Mouse (Mus musculus) liver, embryonic 16.5 days (tissue): ENCODE measurements around the gene Pik3c2b. TPM values are rescaled to one million over a fixed set of nuclear protein-coding genes. Genes with fewer than 3 reads are reported as not detected.
A peak's percentile ranks its signal among the peaks of the same experiment; 100 is the strongest.
"Not testable (repeated sequence)": the region's sequence is repeated elsewhere in the genome, so short reads cannot be mapped to it uniquely, and the experiment has no call there.

Experiments
- ATAC-seq: fragments of 200-750 bp; cut with Nextera tagmentation; 2 replicates; pipeline ENCODE4 v1.8.0; 2017; ENCODE audit warnings: low read depth, mild to moderate bottlenecking, moderate number of reproducible peaks, moderate library complexity
- H3K27ac ChIP-seq: fragments of 300-500 bp; sonication (generic); 2 replicates; pipeline ENCODE4 v1.5.1; 2014; ENCODE audit warnings: mild to moderate bottlenecking, low read length
- H3K27me3 ChIP-seq: fragments of 300-500 bp; sonication (generic); 2 replicates; pipeline ENCODE4 v1.6.1; 2014; ENCODE audit warnings: low read depth, low read length, mixed read lengths; ENCODE audit not compliant: control insufficient read depth, insufficient read depth
- H3K36me3 ChIP-seq: fragments of 300-500 bp; sonication (generic); 2 replicates; pipeline ENCODE4 v1.6.1; 2014; ENCODE audit warnings: mild to moderate bottlenecking; ENCODE audit not compliant: control insufficient read depth, insufficient read depth
- H3K4me1 ChIP-seq: fragments of 300-500 bp; sonication (generic); 2 replicates; pipeline ENCODE4 v1.6.1; 2014; ENCODE audit warnings: low read depth, low read length, mixed read lengths; ENCODE audit not compliant: control insufficient read depth
- H3K4me2 ChIP-seq: fragments of 300-500 bp; sonication (generic); 2 replicates; pipeline ENCODE4 v1.6.1; 2014; ENCODE audit warnings: low read depth, low read length, mixed read lengths
- H3K4me3 ChIP-seq: fragments of 300-500 bp; sonication (generic); 2 replicates; pipeline ENCODE4 v1.5.1; 2014; ENCODE audit warnings: low read depth, mild to moderate bottlenecking, low read length
- H3K9ac ChIP-seq: fragments of 300-500 bp; sonication (generic); 2 replicates; pipeline ENCODE4 v1.6.1; 2014; ENCODE audit warnings: low read depth, low read length
- H3K9me3 ChIP-seq: fragments of 300-500 bp; sonication (generic); replicated peaks from 2 replicates; pipeline ENCODE4 v1.6.1; 2016; ENCODE audit warnings: low read length; ENCODE audit not compliant: control insufficient read depth
- WGBS: fragments of 180-500 bp; shearing (Covaris S2); extraction: QIAGEN DNeasy Blood & Tissue Kit; methylation state at CpG from one replicate; pipeline ENCODE4 v1.1.7; 2014; ENCODE audit not compliant: insufficient replicate concordance; 5-methylcytosine and 5-hydroxymethylcytosine counted together
- polyA plus RNA-seq: library from polyadenylated mRNA; unstranded; fragments of >200 nt; fragmentation: Nextera tagmentation; extraction: Ambion mirVana; gene quantifications from 2 replicates; pipeline ENCODE4 v1.2.1, GENCODE M21; 2015

Gene Pik3c2b
- polyA plus RNA-seq, 1 experiment from 2014 or later, result 1.2 TPM

GRCm38 (mm10) chr1:133027980-133028379 is 17.5 kb upstream of the Pik3c2b start:
- peak; percentile 62 for ATAC-seq
- Histone ChIP-seq H3K4me1 (peaks cover 26% of the 10 kb centered on the region), H3K9me3 (no peaks in the 10 kb centered on the region), H3K4me2 (no peak overlapping the region; the same call in none of the 2 replicates), H3K4me3 (no peak overlapping the region), H3K9ac (0 out of 2 replicates have a peak overlapping the region, but pooled peaks have one; percentile 12), H3K27me3 (no peaks in the 10 kb centered on the region), H3K36me3 (no peaks in the 10 kb centered on the region), H3K27ac (peak overlapping the region; percentile 55; the same call in 1 of the 2 replicates)
- 38% methylated on average over 7 of the region's 7 CpGs for WGBS

GRCm38 (mm10) chr1:133029744-133030143 is 15.7 kb upstream of the Pik3c2b start:
- peaks cover 23% of the 10 kb centered on the region for H3K4me1 ChIP-seq
- no peak overlapping the region for H3K4me3 ChIP-seq
- H3K9ac ChIP-seq, result no peak overlapping the region
- H3K4me2 ChIP-seq, result no peak overlapping the region
- H3K27me3 ChIP-seq, result no peaks in the 10 kb centered on the region
- H3K27ac ChIP-seq, result no peak overlapping the region
- H3K36me3 ChIP-seq, result no peaks in the 10 kb centered on the region
- WGBS, result 29% methylated on average over 3 of the region's 3 CpGs
- ATAC-seq, result no peak
- no peaks in the 10 kb centered on the region for H3K9me3 ChIP-seq

GRCm38 (mm10) chr1:133030461-133030860 is 15.0 kb upstream of the Pik3c2b start, which contains the start of gene Mdm4:
TSS of gene Mdm4 (minus strand) at chr1:133030561.
- no peaks in the 10 kb centered on the region for H3K27me3 ChIP-seq
- H3K4me2 ChIP-seq, result no peak within 1 kb of the TSS
- no peak within 1 kb of the TSS for H3K27ac ChIP-seq
- H3K9ac ChIP-seq, result no peak within 1 kb of the TSS
- no peaks in the 10 kb centered on the region for H3K36me3 ChIP-seq
- peaks cover 23% of the 10 kb centered on the region for H3K4me1 ChIP-seq
- no peak for ATAC-seq
- no peak within 1 kb of the TSS for H3K4me3 ChIP-seq
- 83% methylated on average over 5 of the region's 5 CpGs for WGBS
- H3K9me3 ChIP-seq, result no peaks in the 10 kb centered on the region

- ATAC-seq, result 0 out of 2 replicates have a peak, but pooled peaks have one; percentile 7
- Histone ChIP-seq H3K4me2 (peak overlapping the region; percentile 64), H3K4me1 (peaks cover 14% of the 10 kb centered on the region), H3K27ac (peak overlapping the region; percentile 55; the same call in 1 of the 2 replicates), H3K9ac (peak overlapping the region; percentile 64), H3K9me3 (no peaks in the 10 kb centered on the region), H3K27me3 (no peaks in the 10 kb centered on the region), H3K4me3 (peak overlapping the region; percentile 69), H3K36me3 (no peaks in the 10 kb centered on the region)
- 29% methylated on average over 5 of the region's 5 CpGs for WGBS
Observed at GRCm38 (mm10) chr1:133032981-133033315, 12.5 kb upstream of the Pik3c2b start.

GRCm38 (mm10) chr1:133033316-133034090 is 12.0 kb upstream of the Pik3c2b start:
- H3K9me3 ChIP-seq, result no peaks in the 10 kb centered on the region
- no peaks in the 10 kb centered on the region for H3K36me3 ChIP-seq
- no peaks in the 10 kb centered on the region for H3K27me3 ChIP-seq
- H3K4me1 ChIP-seq, result peaks cover 8% of the 10 kb centered on the region
- H3K4me3 ChIP-seq, result peak overlapping the region; percentile 69
- peak overlapping the region; percentile 55 for H3K27ac ChIP-seq
- peak overlapping the region; percentile 64 for H3K9ac ChIP-seq
- WGBS, result under 1% methylated on average over 28 of the region's 28 CpGs
- ATAC-seq, result peak; percentile 89
- peak overlapping the region; percentile 64 for H3K4me2 ChIP-seq

GRCm38 (mm10) chr1:133034091-133034460 is 11.4 kb upstream of the Pik3c2b start:
- Histone ChIP-seq H3K36me3 (no peaks in the 10 kb centered on the region), H3K4me2 (peak overlapping the region; percentile 64), H3K4me1 (peaks cover 8% of the 10 kb centered on the region), H3K27me3 (no peaks in the 10 kb centered on the region), H3K4me3 (peak overlapping the region; percentile 69), H3K27ac (no peak overlapping the region), H3K9me3 (no peaks in the 10 kb centered on the region), H3K9ac (no peak overlapping the region)
- WGBS, result 1% methylated on average over 11 of the region's 11 CpGs
- peak; percentile 67 for ATAC-seq

- H3K27me3 ChIP-seq, ATAC-seq, H3K27ac ChIP-seq, H3K9ac ChIP-seq, H3K36me3 ChIP-seq, H3K4me3 ChIP-seq, H3K4me1 ChIP-seq, H3K9me3 ChIP-seq, H3K4me2 ChIP-seq: not testable (repeated sequence)
- 55% methylated on average over 7 of the region's 7 CpGs for WGBS
Observed at GRCm38 (mm10) chr1:133034682-133035081, 10.8 kb upstream of the Pik3c2b start.

GRCm38 (mm10) chr1:133039505-133039949 is 5.9 kb upstream of the Pik3c2b start:
- Histone ChIP-seq H3K9me3 (no peaks in the 10 kb centered on the region), H3K27ac (no peak overlapping the region), H3K36me3 (no peaks in the 10 kb centered on the region), H3K4me2 (no peak overlapping the region), H3K27me3 (peaks cover 2% of the 10 kb centered on the region), H3K4me3 (no peak overlapping the region), H3K4me1 (no peaks in the 10 kb centered on the region), H3K9ac (no peak overlapping the region)
- 17% methylated on average over 4 of the region's 4 CpGs for WGBS
- no peak for ATAC-seq

- Histone ChIP-seq H3K4me2 (peak overlapping the region; percentile 92), H3K9me3 (no peaks in the 10 kb centered on the region), H3K9ac (peak overlapping the region; percentile 66), H3K27me3 (peaks cover 33% of the 10 kb centered on the region), H3K27ac (no peak overlapping the region; the same call in 1 of the 2 replicates), H3K36me3 (no peaks in the 10 kb centered on the region), H3K4me3 (peak overlapping the region; percentile 67), H3K4me1 (peaks cover 7% of the 10 kb centered on the region)
- under 1% methylated on average over 63 of the region's 71 CpGs for WGBS
- ATAC-seq, result peak; percentile 80
Observed at GRCm38 (mm10) chr1:133045861-133046440, 484 bp downstream of the Pik3c2b start.
